Mouse (Mus musculus): ENCODE measurements at regions not wholly inside any gene's neighbourhood (a gene's known extent, or its start where the extent isn't known, plus 50 kb on each side); places are given as distances from the start of the nearest gene placed in this dataset.

GRCm38 (mm10) chr4:21222631-21223030 is 463.1 kb downstream of the Prdm13 start:
- no peak overlapping the region for H3K4me2 ChIP-seq (replicated peaks; ENCODE audit: low read depth)
- no peak overlapping the region for H3K27ac ChIP-seq (ENCODE audit: low read depth, low read length)
- H3K9ac ChIP-seq (ENCODE audit: low read depth, low read length) = no peak overlapping the region
- no peaks in the 10 kb centered on the region for H3K27me3 ChIP-seq (replicated peaks; ENCODE audit: control insufficient read depth, insufficient read depth, low read length)
- no peaks in the 10 kb centered on the region for H3K36me3 ChIP-seq (ENCODE audit: control insufficient read depth, insufficient read depth)
- H3K9me3 ChIP-seq (ENCODE audit: control insufficient read depth) = no peaks in the 10 kb centered on the region
- no peaks in the 10 kb centered on the region for H3K4me1 ChIP-seq (replicated peaks; ENCODE audit: control insufficient read depth, insufficient read depth, low read length)
- TF ChIP-seq CTCF (IDR thresholded peaks at IDR 0.05; ENCODE audit: low read depth) = peak; percentile 78
- WGBS = 27% methylated on average over 4 of the region's 4 CpGs
- peak; percentile 49; the same call in 1 of the 2 replicates for ATAC-seq
- no peak overlapping the region for H3K4me3 ChIP-seq (ENCODE audit: low read depth, low read length)

DNA sequence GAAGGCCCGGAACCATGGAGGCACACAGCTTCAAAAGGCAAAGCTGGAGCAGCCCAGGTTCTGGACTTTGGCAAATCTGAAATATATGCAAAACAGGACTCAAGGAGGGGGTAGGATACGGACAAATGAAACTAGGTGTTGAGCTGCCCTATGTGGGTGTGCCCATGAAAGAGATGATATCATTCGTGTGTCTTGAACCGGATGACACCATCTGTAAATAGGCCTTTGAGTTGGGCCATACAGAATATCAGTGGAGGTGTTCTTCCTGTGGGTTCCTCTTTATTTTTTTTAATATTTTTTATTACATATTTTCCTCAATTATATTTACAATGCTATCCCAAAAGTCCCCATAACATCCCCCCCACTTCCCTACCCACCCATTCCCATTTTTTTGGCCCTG is 478.1 kb downstream of the Prdm13 start:
- Histone ChIP-seq H3K4me2 (replicated peaks; ENCODE audit: low read depth) (no peak overlapping the region), H3K4me3 (ENCODE audit: low read depth, low read length) (no peak overlapping the region), H3K27me3 (replicated peaks; ENCODE audit: control insufficient read depth, insufficient read depth, low read length) (no peaks in the 10 kb centered on the region), H3K9me3 (ENCODE audit: control insufficient read depth) (no peaks in the 10 kb centered on the region), H3K4me1 (replicated peaks; ENCODE audit: control insufficient read depth, insufficient read depth, low read length) (no peaks in the 10 kb centered on the region), H3K36me3 (ENCODE audit: control insufficient read depth, insufficient read depth) (no peaks in the 10 kb centered on the region), H3K27ac (ENCODE audit: low read depth, low read length) (no peak overlapping the region), H3K9ac (ENCODE audit: low read depth, low read length) (no peak overlapping the region)
- no peak for ATAC-seq
- 93% methylated on average over 4 of the region's 4 CpGs for WGBS
- no peak for TF ChIP-seq CTCF (IDR thresholded peaks at IDR 0.05; ENCODE audit: low read depth)

GRCm38 (mm10) chr4:21195620-21196019 is 490.1 kb downstream of the Prdm13 start:
- H3K9me3 ChIP-seq (ENCODE audit: control insufficient read depth) = no peaks in the 10 kb centered on the region
- H3K27me3 ChIP-seq (replicated peaks; ENCODE audit: control insufficient read depth, insufficient read depth, low read length) = no peaks in the 10 kb centered on the region
- H3K27ac ChIP-seq (ENCODE audit: low read depth, low read length) = no peak overlapping the region
- ATAC-seq = no peak
- 82% methylated on average over 1 of the region's 1 CpGs for WGBS
- no peaks in the 10 kb centered on the region for H3K4me1 ChIP-seq (replicated peaks; ENCODE audit: control insufficient read depth, insufficient read depth, low read length)
- TF ChIP-seq CTCF (IDR thresholded peaks at IDR 0.05; ENCODE audit: low read depth) = no peak
- H3K9ac ChIP-seq (ENCODE audit: low read depth, low read length) = no peak overlapping the region
- H3K36me3 ChIP-seq (ENCODE audit: control insufficient read depth, insufficient read depth) = no peaks in the 10 kb centered on the region
- no peak overlapping the region for H3K4me2 ChIP-seq (replicated peaks; ENCODE audit: low read depth)
- H3K4me3 ChIP-seq (ENCODE audit: low read depth, low read length) = no peak overlapping the region

- Histone ChIP-seq H3K27ac (ENCODE audit: low read depth, low read length) (no peak overlapping the region), H3K27me3 (replicated peaks; ENCODE audit: control insufficient read depth, insufficient read depth, low read length) (no peaks in the 10 kb centered on the region), H3K4me3 (ENCODE audit: low read depth, low read length) (no peak overlapping the region), H3K4me2 (replicated peaks; ENCODE audit: low read depth) (no peak overlapping the region), H3K4me1 (replicated peaks; ENCODE audit: control insufficient read depth, insufficient read depth, low read length) (no peaks in the 10 kb centered on the region), H3K36me3 (ENCODE audit: control insufficient read depth, insufficient read depth) (no peaks in the 10 kb centered on the region), H3K9me3 (ENCODE audit: control insufficient read depth) (no peaks in the 10 kb centered on the region), H3K9ac (ENCODE audit: low read depth, low read length) (no peak overlapping the region)
- TF ChIP-seq CTCF (IDR thresholded peaks at IDR 0.05; ENCODE audit: low read depth) = no peak
- WGBS = 80% methylated on average over 6 of the region's 6 CpGs
- no peak for ATAC-seq
Observed at GRCm38 (mm10) chr4:21173789-21174188, 512.0 kb downstream of the Prdm13 start.

DNA sequence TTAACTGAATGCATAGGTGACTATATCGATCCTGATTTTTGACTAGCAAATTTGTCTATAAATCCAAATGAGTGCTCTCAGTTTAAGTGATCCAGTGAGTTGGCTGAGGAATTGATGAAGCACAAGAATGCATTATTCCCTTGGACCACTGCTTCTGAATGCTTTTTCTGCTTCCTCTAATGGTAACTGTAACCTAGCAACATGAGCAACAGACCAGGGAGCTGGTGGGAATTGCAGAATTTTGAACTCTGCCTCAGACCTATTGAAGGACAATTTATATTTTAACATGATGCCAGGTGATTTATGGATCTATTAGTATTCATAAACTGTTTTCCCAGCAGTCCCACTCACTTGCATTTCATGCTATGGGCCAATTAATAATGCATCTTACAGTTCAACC is 512.7 kb downstream of the Prdm13 start:
- no peak for TF ChIP-seq CTCF (IDR thresholded peaks at IDR 0.05; ENCODE audit: low read depth)
- Histone ChIP-seq H3K4me3 (ENCODE audit: low read depth, low read length) (no peak overlapping the region), H3K4me1 (replicated peaks; ENCODE audit: control insufficient read depth, insufficient read depth, low read length) (no peaks in the 10 kb centered on the region), H3K36me3 (ENCODE audit: control insufficient read depth, insufficient read depth) (no peaks in the 10 kb centered on the region), H3K9me3 (ENCODE audit: control insufficient read depth) (no peaks in the 10 kb centered on the region), H3K27me3 (replicated peaks; ENCODE audit: control insufficient read depth, insufficient read depth, low read length) (no peaks in the 10 kb centered on the region), H3K27ac (ENCODE audit: low read depth, low read length) (no peak overlapping the region), H3K9ac (ENCODE audit: low read depth, low read length) (no peak overlapping the region), H3K4me2 (replicated peaks; ENCODE audit: low read depth) (no peak overlapping the region)
- no peak for ATAC-seq
- WGBS = 90% methylated on average over 1 of the region's 1 CpGs

DNA sequence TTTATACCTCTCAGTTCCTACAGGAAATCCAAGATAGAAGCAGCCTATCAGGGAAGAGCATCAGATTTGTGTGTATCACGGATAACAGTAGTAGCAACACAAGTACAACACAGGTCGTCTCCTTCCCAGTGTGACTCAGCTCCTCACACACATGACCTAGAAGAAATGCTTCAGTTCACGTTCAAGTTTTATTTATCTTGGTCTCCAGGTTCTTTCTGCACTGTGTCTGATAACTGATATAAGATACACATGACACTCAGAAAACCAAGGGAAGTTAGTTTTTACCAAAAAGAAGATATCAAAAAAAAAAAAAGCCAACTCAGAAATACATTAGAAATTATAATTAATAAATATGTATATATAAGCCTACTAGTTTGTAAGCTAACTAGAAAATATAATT is 515.0 kb downstream of the Prdm13 start:
- 76% methylated on average over 3 of the region's 3 CpGs for WGBS
- TF ChIP-seq CTCF (IDR thresholded peaks at IDR 0.05; ENCODE audit: low read depth) = no peak

GRCm38 (mm10) chr4:21162124-21162523 is 523.6 kb downstream of the Prdm13 start:
- Histone ChIP-seq H3K27ac (ENCODE audit: low read depth, low read length) (no peak overlapping the region), H3K4me2 (replicated peaks; ENCODE audit: low read depth) (no peak overlapping the region), H3K9ac (ENCODE audit: low read depth, low read length) (no peak overlapping the region), H3K4me3 (ENCODE audit: low read depth, low read length) (no peak overlapping the region), H3K4me1 (replicated peaks; ENCODE audit: control insufficient read depth, insufficient read depth, low read length) (no peaks in the 10 kb centered on the region), H3K27me3 (replicated peaks; ENCODE audit: control insufficient read depth, insufficient read depth, low read length) (no peaks in the 10 kb centered on the region), H3K36me3 (ENCODE audit: control insufficient read depth, insufficient read depth) (no peaks in the 10 kb centered on the region), H3K9me3 (ENCODE audit: control insufficient read depth) (no peaks in the 10 kb centered on the region)
- ATAC-seq = no peak
- TF ChIP-seq CTCF (IDR thresholded peaks at IDR 0.05; ENCODE audit: low read depth) = no peak

More for the DNA sequence above, 515.0 kb downstream of the Prdm13 start:
- H3K27me3 ChIP-seq (replicated peaks; ENCODE audit: control insufficient read depth, insufficient read depth, low read length) = no peaks in the 10 kb centered on the region
- H3K4me1 ChIP-seq (replicated peaks; ENCODE audit: control insufficient read depth, insufficient read depth, low read length) = no peaks in the 10 kb centered on the region
- H3K4me3 ChIP-seq (ENCODE audit: low read depth, low read length) = no peak overlapping the region
- no peak overlapping the region for H3K9ac ChIP-seq (ENCODE audit: low read depth, low read length)
- H3K4me2 ChIP-seq (replicated peaks; ENCODE audit: low read depth) = no peak overlapping the region
- ATAC-seq = no peak
- H3K9me3 ChIP-seq (ENCODE audit: control insufficient read depth) = no peaks in the 10 kb centered on the region
- H3K27ac ChIP-seq (ENCODE audit: low read depth, low read length) = no peak overlapping the region
- H3K36me3 ChIP-seq (ENCODE audit: control insufficient read depth, insufficient read depth) = no peaks in the 10 kb centered on the region
